Mouse (Mus musculus): ENCODE results near the gene Col3a1.

The Col3a1 gene

GRCm38 (mm10) chr1:45381866-45382265, 70.5 kb downstream of the Col3a1 start:
- DNase-seq (ENCODE audit: extremely low spot score), result no peak

All from embryo, embryonic 9.5 days (tissue).